Mouse (Mus musculus) lung, embryonic 16.5 days (tissue): ENCODE data around the gene Pla2g15. TPM values are rescaled to one million over a fixed set of nuclear protein-coding genes. Genes with fewer than 3 reads are reported as not detected.

Experiments used
- ATAC-seq: fragments of 200-750 bp; cut with Nextera tagmentation; 2 replicates; pipeline ENCODE4 v1.8.0; 2017; ENCODE audit warnings: low read depth, mild to moderate bottlenecking, moderate library complexity
- H3K27ac ChIP-seq: fragments of 300-500 bp; sonication (generic); 2 replicates; pipeline ENCODE4 v1.5.1; 2014; ENCODE audit warnings: mild to moderate bottlenecking, control low read depth, low read length
- H3K27me3 ChIP-seq: fragments of 300-500 bp; sonication (generic); 2 replicates; pipeline ENCODE4 v1.6.1; 2014; ENCODE audit warnings: low read depth, low read length, mixed read lengths; ENCODE audit not compliant: control insufficient read depth, insufficient read depth
- H3K36me3 ChIP-seq: fragments of 300-500 bp; sonication (generic); 2 replicates; pipeline ENCODE4 v1.6.1; 2014; ENCODE audit warnings: low read length; ENCODE audit not compliant: control insufficient read depth, insufficient read depth
- H3K4me1 ChIP-seq: fragments of 300-500 bp; sonication (generic); replicated peaks from 2 replicates; pipeline ENCODE4 v1.6.1; 2014; ENCODE audit warnings: low read length, mixed read lengths; ENCODE audit not compliant: control insufficient read depth, insufficient read depth
- H3K4me2 ChIP-seq: fragments of 300-500 bp; sonication (generic); 2 replicates; pipeline ENCODE4 v1.6.1; 2014; ENCODE audit warnings: low read depth, low read length, control low read depth
- H3K4me3 ChIP-seq: fragments of 300-500 bp; sonication (generic); 2 replicates; pipeline ENCODE4 v1.5.1; 2014; ENCODE audit warnings: mild to moderate bottlenecking, low read length, control low read depth
- H3K9ac ChIP-seq: fragments of 300-500 bp; sonication (generic); 2 replicates; pipeline ENCODE4 v1.6.1; 2014; ENCODE audit warnings: low read length, control low read depth
- H3K9me3 ChIP-seq: fragments of 300-500 bp; sonication (generic); 2 replicates; pipeline ENCODE4 v1.6.1; 2016; ENCODE audit warnings: low read length; ENCODE audit not compliant: control insufficient read depth
- WGBS: fragments of 180-500 bp; shearing (Covaris S2); extraction: QIAGEN DNeasy Blood & Tissue Kit; methylation state at CpG from one replicate; pipeline ENCODE4 v1.1.7; 2014; 5-methylcytosine and 5-hydroxymethylcytosine counted together
- polyA plus RNA-seq: library from polyadenylated mRNA; unstranded; fragments of >200 nt; fragmentation: Nextera tagmentation; extraction: Ambion mirVana; gene quantifications from 2 replicates; pipeline ENCODE4 v1.2.1, GENCODE M21; 2015

The Pla2g15 gene
- polyA plus RNA-seq, 1 experiment from 2014 or later: 12.8 TPM

DNA sequence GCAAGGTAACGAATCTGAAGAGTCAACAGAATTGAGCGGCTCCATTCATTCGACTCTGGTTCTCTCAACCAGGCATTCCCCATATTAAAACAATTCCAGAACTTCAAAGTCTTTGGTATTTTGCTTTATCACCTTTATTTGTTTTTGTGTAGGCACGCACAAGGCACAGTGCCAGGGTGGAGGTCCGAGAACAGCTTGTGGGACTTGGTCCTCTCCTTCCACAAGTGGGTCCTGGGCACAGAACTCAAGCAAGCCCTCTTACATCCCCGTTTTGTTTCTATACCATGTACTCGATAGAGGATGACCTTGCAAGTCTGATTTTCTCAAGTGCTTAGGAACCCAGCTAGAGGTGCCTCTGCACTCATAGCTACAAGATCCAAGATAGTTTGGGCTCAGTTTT is 11.6 kb upstream of the Pla2g15 start:
- H3K36me3 ChIP-seq: no peaks in the 10 kb centered on the region
- H3K9me3 ChIP-seq: no peaks in the 10 kb centered on the region
- peak overlapping the region; percentile 87 for H3K27ac ChIP-seq
- H3K9ac ChIP-seq: peak overlapping the region; percentile 68
- H3K4me3 ChIP-seq: peak overlapping the region; percentile 64
- H3K4me1 ChIP-seq: peaks cover 12% of the 10 kb centered on the region; the same call in 1 of the 2 replicates
- H3K4me2 ChIP-seq: peak overlapping the region; percentile 68
- peaks cover 23% of the 10 kb centered on the region for H3K27me3 ChIP-seq
- no peak for ATAC-seq
- 12% methylated on average over 7 of the region's 7 CpGs for WGBS

- Histone ChIP-seq H3K9ac (no peak overlapping the region), H3K27ac (no peak overlapping the region), H3K4me3 (no peak overlapping the region), H3K36me3 (no peaks in the 10 kb centered on the region), H3K9me3 (no peaks in the 10 kb centered on the region), H3K4me1 (peaks cover 11% of the 10 kb centered on the region; the same call in 1 of the 2 replicates), H3K4me2 (no peak overlapping the region), H3K27me3 (peaks cover 17% of the 10 kb centered on the region)
- WGBS: 49% methylated on average over 5 of the region's 5 CpGs
- no peak for ATAC-seq
Observed at GRCm38 (mm10) chr8:106140191-106140590, 10.0 kb upstream of the Pla2g15 start.

- Histone ChIP-seq H3K4me1 (peaks cover 11% of the 10 kb centered on the region; the same call in 1 of the 2 replicates), H3K36me3 (no peaks in the 10 kb centered on the region), H3K4me2 (no peak overlapping the region), H3K9me3 (no peaks in the 10 kb centered on the region), H3K27ac (no peak overlapping the region), H3K4me3 (no peak overlapping the region), H3K27me3 (peaks cover 11% of the 10 kb centered on the region), H3K9ac (no peak overlapping the region)
- ATAC-seq: no peak
- 11% methylated on average over 13 of the region's 13 CpGs for WGBS
Observed at GRCm38 (mm10) chr8:106140769-106141168, 9.4 kb upstream of the Pla2g15 start.

GRCm38 (mm10) chr8:106145331-106145730 is 4.9 kb upstream of the Pla2g15 start:
- H3K4me2 ChIP-seq: no peak overlapping the region
- H3K4me3 ChIP-seq: no peak overlapping the region
- H3K27ac ChIP-seq: no peak overlapping the region
- H3K9ac ChIP-seq: no peak overlapping the region
- peaks cover 8% of the 10 kb centered on the region; the same call in 1 of the 2 replicates for H3K4me1 ChIP-seq
- H3K9me3 ChIP-seq: no peaks in the 10 kb centered on the region
- H3K36me3 ChIP-seq: no peaks in the 10 kb centered on the region
- no peaks in the 10 kb centered on the region for H3K27me3 ChIP-seq
- ATAC-seq: peak; percentile 38
- 62% methylated on average over 2 of the region's 2 CpGs for whole genome bisulfite sequencing

- Histone ChIP-seq H3K27ac (no peak overlapping the region), H3K4me1 (peaks cover 10% of the 10 kb centered on the region), H3K36me3 (no peaks in the 10 kb centered on the region), H3K27me3 (no peaks in the 10 kb centered on the region), H3K4me3 (no peak overlapping the region), H3K9me3 (no peaks in the 10 kb centered on the region), H3K4me2 (no peak overlapping the region), H3K9ac (no peak overlapping the region)
- WGBS: 79% methylated on average over 4 of the region's 4 CpGs
- ATAC-seq: no peak
Observed at GRCm38 (mm10) chr8:106146014-106146413, 4.2 kb upstream of the Pla2g15 start.

- H3K9ac ChIP-seq: no peak overlapping the region
- ATAC-seq: no peak
- H3K27me3 ChIP-seq: no peaks in the 10 kb centered on the region
- 78% methylated on average over 6 of the region's 6 CpGs for WGBS
- H3K4me3 ChIP-seq: no peak overlapping the region
- peaks cover 12% of the 10 kb centered on the region for H3K4me1 ChIP-seq
- H3K4me2 ChIP-seq: no peak overlapping the region
- no peak overlapping the region for H3K27ac ChIP-seq
- H3K36me3 ChIP-seq: no peaks in the 10 kb centered on the region
- no peaks in the 10 kb centered on the region for H3K9me3 ChIP-seq
Observed at GRCm38 (mm10) chr8:106147868-106148565, 2.2 kb upstream of the Pla2g15 start.

DNA sequence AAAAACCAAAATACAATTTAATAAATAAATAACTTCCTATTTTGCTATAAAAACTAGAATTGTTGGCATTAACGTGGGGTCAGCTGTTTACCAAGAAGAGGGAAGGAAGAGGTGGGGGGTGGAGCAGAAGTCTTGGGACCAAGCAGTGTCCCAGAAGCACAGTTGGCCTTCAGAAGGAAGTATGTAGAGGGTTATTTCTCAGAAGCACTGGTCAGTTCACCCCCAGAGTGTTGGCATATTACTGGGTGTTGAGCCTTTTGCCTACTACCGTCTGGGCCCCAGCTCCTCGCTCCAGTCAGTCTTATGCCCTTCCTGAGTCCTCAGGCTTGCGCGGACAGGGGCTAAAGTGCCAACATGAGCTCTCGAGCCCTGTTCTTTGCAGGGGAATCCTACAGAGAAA is 1.2 kb upstream of the Pla2g15 start:
- H3K27me3 ChIP-seq: no peaks in the 10 kb centered on the region
- H3K4me1 ChIP-seq: peaks cover 12% of the 10 kb centered on the region
- no peak overlapping the region for H3K4me2 ChIP-seq
- no peak overlapping the region for H3K27ac ChIP-seq
- H3K36me3 ChIP-seq: no peaks in the 10 kb centered on the region; the same call in 1 of the 2 replicates
- H3K9ac ChIP-seq: no peak overlapping the region
- WGBS: 87% methylated on average over 6 of the region's 6 CpGs
- no peaks in the 10 kb centered on the region for H3K9me3 ChIP-seq
- no peak overlapping the region for H3K4me3 ChIP-seq
- no peak for ATAC-seq

- Histone ChIP-seq H3K27ac (peak overlapping the region; percentile 66; the same call in 1 of the 2 replicates), H3K27me3 (no peaks in the 10 kb centered on the region)
- no peak for ATAC-seq
Observed at GRCm38 (mm10) chr8:106150653-106151000, 428 bp downstream of the Pla2g15 start.

DNA sequence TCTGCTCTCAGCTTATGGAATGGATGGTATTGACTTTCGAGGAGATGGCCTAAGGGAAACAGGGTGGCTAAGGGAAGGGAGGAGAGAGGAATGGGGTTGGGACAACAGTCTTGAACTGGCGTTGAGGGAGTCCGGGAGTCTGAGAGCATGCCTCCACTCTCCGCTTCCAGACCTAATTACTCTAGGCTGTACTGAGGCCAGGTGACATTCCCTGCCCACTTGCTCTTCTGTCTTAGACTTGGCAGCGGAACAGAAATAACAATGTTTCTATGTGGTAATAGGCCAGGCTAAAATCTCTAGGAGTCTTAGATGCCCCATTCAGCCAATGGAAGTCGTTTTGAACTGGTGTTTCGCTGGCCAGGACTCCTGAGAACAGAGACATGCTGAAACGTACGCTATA is 842 bp downstream of the Pla2g15 start:
- H3K4me1 ChIP-seq: peaks cover 10% of the 10 kb centered on the region
- H3K36me3 ChIP-seq: peaks cover 1% of the 10 kb centered on the region; the same call in 1 of the 2 replicates
- ATAC-seq: no peak
- H3K27me3 ChIP-seq: no peaks in the 10 kb centered on the region
- peak overlapping the region; percentile 84 for H3K4me2 ChIP-seq
- H3K9me3 ChIP-seq: no peaks in the 10 kb centered on the region
- peak overlapping the region; percentile 81 for H3K9ac ChIP-seq
- WGBS: 69% methylated on average over 9 of the region's 9 CpGs
- H3K27ac ChIP-seq: no peak overlapping the region
- H3K4me3 ChIP-seq: peak overlapping the region; percentile 74

More at GRCm38 (mm10) chr8:106150653-106151000, 428 bp downstream of the Pla2g15 start:
- peaks cover 10% of the 10 kb centered on the region for H3K4me1 ChIP-seq
- peak overlapping the region; percentile 74 for H3K4me3 ChIP-seq
- H3K9me3 ChIP-seq: no peaks in the 10 kb centered on the region
- H3K36me3 ChIP-seq: no peaks in the 10 kb centered on the region; the same call in 1 of the 2 replicates
- 15% methylated on average over 8 of the region's 8 CpGs for WGBS
- H3K9ac ChIP-seq: peak overlapping the region; percentile 81
- H3K4me2 ChIP-seq: peak overlapping the region; percentile 84
